In genomic region chr7:142332741-142333140, GRCm38 (mm10) we compare ENCODE assay signal across 14 mouse cellular contexts. TPM values are rescaled to one million over a fixed set of nuclear protein-coding genes. Genes with fewer than 3 reads are reported as not detected.
"Had no signal": no experiment of that assay in that cellular context is flagged by ENCODE, and none has a peak within 500 bp of the region (broad histone marks: within the 10 kb centered on the region; RNA-seq: fewer than 3 reads in every experiment).

No protein-coding gene starts in this region.

RNA-seq across cellular contexts. Expression of gene Krtap5-4, which starts 29.4 kb away (rescaled TPM):
- polyA plus RNA-seq: kidney, embryonic 16.5 days; liver, adult 2 months; liver, embryonic 13.5 days; liver, embryonic 16.5 days; lung, adult 2 months; lung, embryonic 16.5 days; midbrain, embryonic 11.5 days; midbrain, embryonic 14.5 days; midbrain, postnatal 0 days; neural tube, embryonic 11.5 days; neural tube, embryonic 14.5 days; small intestine, adult 2 months; spleen, adult 2 months; thymus, adult 2 months had no signal

RNA-seq across cellular contexts. Expression of gene Krtap5-1, which starts 35.8 kb away (rescaled TPM):
- polyA plus RNA-seq: kidney, embryonic 16.5 days; liver, adult 2 months; liver, embryonic 13.5 days; liver, embryonic 16.5 days; lung, adult 2 months; lung, embryonic 16.5 days; midbrain, embryonic 11.5 days; midbrain, embryonic 14.5 days; midbrain, postnatal 0 days; neural tube, embryonic 11.5 days; neural tube, embryonic 14.5 days; small intestine, adult 2 months; spleen, adult 2 months; thymus, adult 2 months had no signal

RNA-seq across cellular contexts. Expression of gene Ifitm10, which starts 40.8 kb away (rescaled TPM):
- polyA plus RNA-seq: neural tube, embryonic 11.5 days had no signal

RNA-seq across cellular contexts. Expression of gene Gm49369, which starts 49.7 kb away (rescaled TPM):
- polyA plus RNA-seq: liver, embryonic 13.5 days; midbrain, postnatal 0 days; neural tube, embryonic 11.5 days; small intestine, adult 2 months; spleen, adult 2 months had no signal
